Mouse (Mus musculus) CH12.LX (cell line): ENCODE data around the gene Mgat5b. TPM values are rescaled to one million over a fixed set of nuclear protein-coding genes. Genes with fewer than 3 reads are reported as not detected.

ENCODE experiments used
- DNase-seq: peaks from one replicate; pipeline ENCODE4 v3.0.0-alpha.2; 2013; ENCODE audit errors: extremely low read depth
- H3K27ac ChIP-seq: 2 replicates; pipeline ENCODE4 v1.5.1; 2012; ENCODE audit warnings: low read depth, mild to moderate bottlenecking, control low read depth, moderate library complexity; ENCODE audit not compliant: insufficient read depth
- H3K27me3 ChIP-seq: replicated peaks from 2 replicates; pipeline ENCODE3; 2012; ENCODE audit warnings: inconsistent platforms
- H3K36me3 ChIP-seq, 2 experiments: replicated peaks in 1 of 2; 2 replicates each; pipeline versions ENCODE3 to v1.6.1; 2012; ENCODE audit warnings: inconsistent platforms in 1 of 2, low read length in 1 of 2, mild to moderate bottlenecking in 1 of 2, mixed read lengths in 1 of 2, moderate library complexity in 1 of 2; ENCODE audit not compliant: control insufficient read depth in 1 of 2, insufficient read depth in 1 of 2
- H3K4me1 ChIP-seq, 2 experiments: 2 replicates each; pipeline ENCODE4 v1.6.1; 2012; ENCODE audit warnings: inconsistent platforms in 1 of 2, moderate library complexity in 1 of 2; ENCODE audit not compliant: insufficient read depth in 2 of 2, control insufficient read depth in 1 of 2
- H3K4me2 ChIP-seq: 2 replicates; pipeline ENCODE4 v1.6.1; 2012; ENCODE audit warnings: low read depth, mild to moderate bottlenecking, control low read depth; ENCODE audit not compliant: poor library complexity, insufficient read depth, severe bottlenecking
- H3K4me3 ChIP-seq, 3 experiments: fragments of 150-350 bp in 1 of 3; sonication (generic) in 1 of 3; replicated peaks in 1 of 3; 2 replicates each; pipeline versions ENCODE3 to v1.5.1; 2011 to 2012; ENCODE audit warnings: low read depth in 2 of 3, low read length in 2 of 3, mild to moderate bottlenecking in 2 of 3, moderate library complexity in 2 of 3, control low read depth in 1 of 3, improper control_type of control experiment in 1 of 3, inconsistent platforms in 1 of 3, mixed read lengths in 1 of 3; ENCODE audit not compliant: poor library complexity in 1 of 3
- H3K79me2 ChIP-seq: replicated peaks from 2 replicates; pipeline ENCODE4 v1.6.1; 2012; ENCODE audit warnings: mild to moderate bottlenecking, moderate library complexity; ENCODE audit not compliant: control insufficient read depth, poor library complexity, insufficient read depth, severe bottlenecking; ENCODE audit errors: extremely low read depth
- H3K9ac ChIP-seq: 2 replicates; pipeline ENCODE4 v1.6.1; 2012; ENCODE audit warnings: low read depth, mild to moderate bottlenecking, control low read depth, moderate library complexity; ENCODE audit not compliant: insufficient read depth
- H3K9me3 ChIP-seq: replicated peaks from 2 replicates; pipeline ENCODE3; 2012; ENCODE audit warnings: low read length, inconsistent platforms, mixed read lengths
- CHD2 ChIP-seq: IDR thresholded peaks from 2 replicates; pipeline ENCODE4 v1.6.1; 2011; ENCODE audit warnings: low read length, improper control_type of control experiment
- GABPA ChIP-seq: IDR thresholded peaks from 2 replicates; pipeline ENCODE4 v1.6.1; 2012; ENCODE audit warnings: low read depth, low read length, improper control_type of control experiment, inconsistent platforms; ENCODE audit not compliant: insufficient replicate concordance
- HCFC1 ChIP-seq: IDR thresholded peaks from 2 replicates; pipeline ENCODE4 v1.6.1; 2012; ENCODE audit warnings: low read depth, mild to moderate bottlenecking, inconsistent platforms, low read length, improper control_type of control experiment
- IRF4 ChIP-seq: IDR thresholded peaks from 2 replicates; pipeline ENCODE4 v1.6.1; 2014; ENCODE audit warnings: low read depth, mild to moderate bottlenecking, inconsistent platforms, low read length, improper control_type of control experiment
- JUN ChIP-seq: IDR thresholded peaks from 2 replicates; pipeline ENCODE4 v1.6.1; 2011; ENCODE audit warnings: low read depth, mild to moderate bottlenecking, low read length, improper control_type of control experiment, moderate library complexity; ENCODE audit not compliant: insufficient read depth
- JUND ChIP-seq: conservative IDR thresholded peaks from 2 replicates; pipeline ENCODE4 v1.6.1; 2011; ENCODE audit warnings: low read depth, low read length, improper control_type of control experiment
- MAFK ChIP-seq: IDR thresholded peaks from 2 replicates; pipeline ENCODE4 v1.6.1; 2011; ENCODE audit warnings: low read length, improper control_type of control experiment; ENCODE audit not compliant: insufficient replicate concordance
- MEF2A ChIP-seq: IDR thresholded peaks from 2 replicates; pipeline ENCODE4 v1.6.1; 2014; ENCODE audit warnings: low read depth, mild to moderate bottlenecking, inconsistent platforms, low read length, improper control_type of control experiment, borderline replicate concordance
- MYC ChIP-seq: IDR thresholded peaks from 2 replicates; pipeline ENCODE4 v1.6.1; 2011; ENCODE audit warnings: low read depth, mild to moderate bottlenecking, improper control_type of control experiment, low read length
- NRF1 ChIP-seq: IDR thresholded peaks from 2 replicates; pipeline ENCODE4 v1.6.1; 2014; ENCODE audit warnings: low read depth, mild to moderate bottlenecking, inconsistent platforms, low read length, improper control_type of control experiment, moderate library complexity
- POLR2A ChIP-seq: IDR thresholded peaks from 2 replicates; pipeline ENCODE4 v1.6.1; 2011; ENCODE audit warnings: low read depth, mild to moderate bottlenecking, improper control_type of control experiment, low read length
- POLR2AphosphoS2 ChIP-seq: IDR thresholded peaks from 2 replicates; pipeline ENCODE4 v1.6.1; 2011; ENCODE audit warnings: low read depth, low read length, improper control_type of control experiment
- SIN3A ChIP-seq: IDR thresholded peaks from 2 replicates; pipeline ENCODE4 v1.6.1; 2012; ENCODE audit warnings: low read length, improper control_type of control experiment, inconsistent platforms
- UBTF ChIP-seq: IDR thresholded peaks from 2 replicates; pipeline ENCODE4 v1.6.1; 2012; ENCODE audit warnings: low read depth, mild to moderate bottlenecking, inconsistent platforms, low read length, improper control_type of control experiment, moderate library complexity
- ZNF384 ChIP-seq: IDR thresholded peaks from 2 replicates; pipeline ENCODE4 v1.6.1; 2012; ENCODE audit warnings: low read depth, low read length, improper control_type of control experiment, inconsistent platforms
- dilution Hi-C: fragments of 300-500 bp; cut with MboI; formaldehyde crosslinking; loops from 2 replicates; pipeline ENCODE4 v1.14.3; 2020; ENCODE audit warnings: low sequenced_read_pairs; ENCODE audit not compliant: extremely low pct_unique_long_range_greater_than_20kb, extremely low pct_ligation_motif_present
- in situ Hi-C: fragments of 300-500 bp; cut with MboI; formaldehyde crosslinking; loops from 3 replicates; pipeline ENCODE4 v1.14.3; 2019; ENCODE audit warnings: low sequenced_read_pairs, low pct_ligation_motif_present, low pct_unique_long_range_greater_than_20kb, mixed read lengths
- polyA plus RNA-seq: library from polyadenylated mRNA; unstranded; fragments of >175 nt; gene quantifications from 2 replicates; pipeline ENCODE4 v1.2.1, GENCODE M21; 2012; ENCODE audit warnings: low read depth; ENCODE audit not compliant: insufficient read length
- total RNA-seq, 2 experiments: library from RNA; depleted of rRNA; stranded (reverse); fragments of 300-350 nt in 1 of 2; fragments of >200 nt in 1 of 2; gene quantifications; 2 replicates each; pipeline ENCODE4 v1.2.3; 2012 to 2014

Gene Mgat5b
- total and polyA plus RNA-seq, 3 experiments, result not detected

- peaks cover 18% of the 10 kb centered on the region for H3K9me3 ChIP-seq
- no peak overlapping the region for H3K9ac ChIP-seq
- no peaks in the 10 kb centered on the region for H3K79me2 ChIP-seq
- no peak for DNase-seq
- TF ChIP-seq JUND (no peak), NRF1 (no peak), GABPA (no peak), UBTF (no peak), CHD2 (no peak), MEF2A (no peak), MYC (no peak)
- no peak overlapping the region for H3K4me2 ChIP-seq
- dilution Hi-C loops (no loop called here), in situ Hi-C loops (no loop called here)
- no peak overlapping the region for H3K27ac ChIP-seq
- no peak overlapping the region for H3K4me3 ChIP-seq
- peaks cover 59% of the 10 kb centered on the region for H3K27me3 ChIP-seq
- peaks cover 9 to 27% of the 10 kb centered on the region in 2 experiments for H3K4me1 ChIP-seq
- H3K36me3 ChIP-seq, result no peaks in the 10 kb centered on the region
These were observed 35.8 kb downstream of the Mgat5b start for GRCm38 (mm10) chr11:116954231-116955118.

GRCm38 (mm10) chr11:116958601-116959000 is 39.9 kb downstream of the Mgat5b start:
- no peaks in the 10 kb centered on the region for H3K79me2 ChIP-seq
- H3K27ac ChIP-seq, result no peak overlapping the region
- H3K27me3 ChIP-seq, result peaks cover 73% of the 10 kb centered on the region
- TF ChIP-seq IRF4, result no peak
- no peak for TF ChIP-seq JUN
- TF ChIP-seq HCFC1, result no peak
- no peak for TF ChIP-seq ZNF384
- no peak for TF ChIP-seq POLR2A
- TF ChIP-seq SIN3A, result no peak
- H3K36me3 ChIP-seq, result no peaks in the 10 kb centered on the region
- dilution Hi-C loops (no loop called here), in situ Hi-C loops (no loop called here)
- DNase-seq, result peak; percentile 18
- no peak overlapping the region for H3K9ac ChIP-seq
- H3K4me1 ChIP-seq, result peaks cover 0 to 20% of the 10 kb centered on the region in 2 experiments; a peak in 2 of 4 replicates
- no peak overlapping the region for H3K4me3 ChIP-seq
- H3K9me3 ChIP-seq, result peaks cover 12% of the 10 kb centered on the region
- H3K4me2 ChIP-seq, result no peak overlapping the region

DNA sequence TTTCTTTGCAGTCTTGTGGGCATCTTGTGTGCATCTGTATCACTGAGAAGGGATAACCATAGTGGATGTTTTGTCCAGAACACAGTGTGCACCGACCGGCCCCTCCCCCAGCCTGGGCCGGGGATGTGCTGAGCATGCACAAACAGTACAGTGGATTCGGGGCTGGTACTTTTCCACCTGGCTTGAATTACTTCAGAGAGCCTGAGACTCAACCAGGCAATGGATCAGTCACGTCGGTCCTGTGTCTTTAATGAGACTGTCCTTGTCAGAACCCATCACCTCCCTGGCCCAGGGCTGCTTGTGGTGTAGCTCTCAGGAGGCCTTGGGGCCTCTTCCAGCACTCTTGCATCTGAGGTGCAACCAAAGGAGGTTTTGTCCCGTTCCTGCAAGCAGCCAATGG is 46.4 kb downstream of the Mgat5b start:
- no peak for DNase-seq
- in situ Hi-C loops (no loop called here), dilution Hi-C loops (no loop called here)
- Histone ChIP-seq H3K9me3 (no peaks in the 10 kb centered on the region), H3K9ac (no peak overlapping the region), H3K27me3 (peaks cover 56% of the 10 kb centered on the region), H3K4me3 (no peak overlapping the region), H3K79me2 (no peaks in the 10 kb centered on the region), H3K4me2 (no peak overlapping the region), H3K4me1 (peaks cover 16 to 37% of the 10 kb centered on the region in 2 experiments), H3K27ac (no peak overlapping the region), H3K36me3 (no peaks in the 10 kb centered on the region)
- TF ChIP-seq MAFK (peak; percentile 61; the same call in 1 of the 2 replicates), UBTF (no peak), IRF4 (no peak), POLR2AphosphoS2 (no peak)
